Mouse (Mus musculus) lung, adult 2 months (tissue): ENCODE measurements around the gene Nudt9.

Experiments
- CTCF ChIP-seq: fragments of 200-500 bp; IDR thresholded peaks from 2 replicates; pipeline ENCODE4 v1.5.1; 2011; ENCODE audit warnings: mild to moderate bottlenecking, low read length, control low read depth; ENCODE audit not compliant: insufficient read depth
- POLR2A ChIP-seq: fragments of 200-500 bp; IDR thresholded peaks from 2 replicates; pipeline ENCODE4 v1.6.1; 2011; ENCODE audit warnings: low read depth, mild to moderate bottlenecking, control low read depth, low read length, borderline replicate concordance; ENCODE audit errors: extremely low read depth

GRCm38 (mm10) chr5:104058021-104058420, 11.9 kb downstream of the Nudt9 start:
- TF ChIP-seq CTCF (peak; percentile 67), POLR2A (no peak)
